Mouse (Mus musculus) heart, postnatal 0 days (tissue): ENCODE results near the gene Lingo2.

Source experiments
- CTCF ChIP-seq: IDR thresholded peaks from 2 replicates; pipeline ENCODE4 v1.5.1; 2016; ENCODE audit warnings: antibody characterized with exemption, control low read depth, low read depth
- EP300 ChIP-seq: IDR thresholded peaks from 2 replicates; pipeline ENCODE4 v1.6.1; 2016; ENCODE audit warnings: antibody characterized with exemption, low read depth

GRCm38 (mm10) chr4:36730691-36731090, 220.9 kb downstream of the Lingo2 start:
- TF ChIP-seq CTCF (no peak), EP300 (no peak)
